Mouse (Mus musculus): Measurements from ENCODE around the gene 1700001C19Rik. TPM values are rescaled to one million over a fixed set of nuclear protein-coding genes. Genes with fewer than 3 reads are reported as not detected.

The 1700001C19Rik gene
- polyA plus RNA-seq, 1 experiment: not detected

GRCm38 (mm10) chr17:47399091-47399490 is 38.1 kb downstream of the 1700001C19Rik start:
- TF ChIP-seq POLR2A (IDR thresholded peaks at IDR 0.05; ENCODE audit: low read depth, low read length) (no peak), CTCF (IDR thresholded peaks at IDR 0.05; ENCODE audit: extremely low read depth, insufficient read depth, insufficient read length, insufficient replicate concordance) (no peak)
- 87% methylated on average over 8 of the region's 8 CpGs for WGBS

GRCm38 (mm10) chr17:47395376-47395913 is 41.7 kb downstream of the 1700001C19Rik start:
- peaks cover 12% of the 10 kb centered on the region for H3K4me1 ChIP-seq (ENCODE audit: control insufficient read depth, insufficient read depth, insufficient read length)
- no peaks in the 10 kb centered on the region for H3K27me3 ChIP-seq (ENCODE audit: control insufficient read depth, insufficient read depth, low read length)
- H3K36me3 ChIP-seq (ENCODE audit: control insufficient read depth, insufficient read depth, low read length): no peaks in the 10 kb centered on the region
- peak overlapping the region; percentile 33 for H3K4me3 ChIP-seq (ENCODE audit: extremely low read depth, insufficient read depth, insufficient read length)
- under 1% methylated on average over 19 of the region's 20 CpGs for WGBS
- no peak overlapping the region for H3K27ac ChIP-seq (ENCODE audit: insufficient read depth, low read length)
- peak; percentile 24 to 33 for DNase-seq (ENCODE audit: low read depth in 1 of 2, low spot score in 2 of 2)
- TF ChIP-seq POLR2A (IDR thresholded peaks at IDR 0.05; ENCODE audit: low read depth, low read length): no peak
- no peak for TF ChIP-seq CTCF (IDR thresholded peaks at IDR 0.05; ENCODE audit: extremely low read depth, insufficient read depth, insufficient read length, insufficient replicate concordance)

More at GRCm38 (mm10) chr17:47399091-47399490, 38.1 kb downstream of the 1700001C19Rik start:
- Histone ChIP-seq H3K27me3 (ENCODE audit: control insufficient read depth, insufficient read depth, low read length) (no peaks in the 10 kb centered on the region), H3K27ac (ENCODE audit: insufficient read depth, low read length) (no peak overlapping the region), H3K36me3 (ENCODE audit: control insufficient read depth, insufficient read depth, low read length) (no peaks in the 10 kb centered on the region), H3K4me3 (ENCODE audit: extremely low read depth, insufficient read depth, insufficient read length) (no peak overlapping the region), H3K4me1 (ENCODE audit: control insufficient read depth, insufficient read depth, insufficient read length) (peaks cover 12% of the 10 kb centered on the region)
- DNase-seq (ENCODE audit: low read depth in 1 of 2, low spot score in 2 of 2): no peak

- TF ChIP-seq POLR2A (IDR thresholded peaks at IDR 0.05; ENCODE audit: low read depth, low read length) (no peak), CTCF (IDR thresholded peaks at IDR 0.05; ENCODE audit: extremely low read depth, insufficient read depth, insufficient read length, insufficient replicate concordance) (no peak)
Observed at GRCm38 (mm10) chr17:47394223-47394869, 42.8 kb downstream of the 1700001C19Rik start.

GRCm38 (mm10) chr17:47386649-47387048 is 50.5 kb downstream of the 1700001C19Rik start:
- WGBS: 59% methylated on average over 4 of the region's 4 CpGs
- TF ChIP-seq CTCF (IDR thresholded peaks at IDR 0.05; ENCODE audit: extremely low read depth, insufficient read depth, insufficient read length, insufficient replicate concordance) (peak; percentile 54; the same call in 1 of the 2 replicates), POLR2A (IDR thresholded peaks at IDR 0.05; ENCODE audit: low read depth, low read length) (no peak)
- Histone ChIP-seq H3K36me3 (ENCODE audit: control insufficient read depth, insufficient read depth, low read length) (no peaks in the 10 kb centered on the region), H3K4me3 (ENCODE audit: extremely low read depth, insufficient read depth, insufficient read length) (no peak overlapping the region), H3K4me1 (ENCODE audit: control insufficient read depth, insufficient read depth, insufficient read length) (no peaks in the 10 kb centered on the region), H3K27ac (ENCODE audit: insufficient read depth, low read length) (no peak overlapping the region), H3K27me3 (ENCODE audit: control insufficient read depth, insufficient read depth, low read length) (no peaks in the 10 kb centered on the region)
- peak in 1 of 2 experiments; percentile 42 for DNase-seq (ENCODE audit: low read depth in 1 of 2, low spot score in 2 of 2)

More at GRCm38 (mm10) chr17:47394223-47394869, 42.8 kb downstream of the 1700001C19Rik start:
- Histone ChIP-seq H3K27me3 (ENCODE audit: control insufficient read depth, insufficient read depth, low read length) (no peaks in the 10 kb centered on the region), H3K4me3 (ENCODE audit: extremely low read depth, insufficient read depth, insufficient read length) (peak overlapping the region; percentile 32; the same call in 1 of the 2 replicates), H3K27ac (ENCODE audit: insufficient read depth, low read length) (no peak overlapping the region), H3K36me3 (ENCODE audit: control insufficient read depth, insufficient read depth, low read length) (no peaks in the 10 kb centered on the region), H3K4me1 (ENCODE audit: control insufficient read depth, insufficient read depth, insufficient read length) (peaks cover 12% of the 10 kb centered on the region)
- WGBS: 11% methylated on average over 24 of the region's 24 CpGs
- no peak for DNase-seq (ENCODE audit: low read depth in 1 of 2, low spot score in 2 of 2)

- no peak within 1 kb of the TSS for H3K4me3 ChIP-seq (ENCODE audit: extremely low read depth, insufficient read depth, insufficient read length)
- whole genome bisulfite sequencing: 76% methylated on average over 10 of the region's 10 CpGs
Observed at GRCm38 (mm10) chr17:47385145-47385544, 52.0 kb downstream of the 1700001C19Rik start, which contains the start of gene Guca1b. Guca1b (plus strand) TSS chr17:47385393.

GRCm38 (mm10) chr17:47384064-47384463 is 53.1 kb downstream of the 1700001C19Rik start:
- 91% methylated on average over 3 of the region's 3 CpGs for WGBS
- no peaks in the 10 kb centered on the region for H3K4me1 ChIP-seq (ENCODE audit: control insufficient read depth, insufficient read depth, insufficient read length)
- no peak for TF ChIP-seq CTCF (IDR thresholded peaks at IDR 0.05; ENCODE audit: extremely low read depth, insufficient read depth, insufficient read length, insufficient replicate concordance)
- TF ChIP-seq POLR2A (IDR thresholded peaks at IDR 0.05; ENCODE audit: low read depth, low read length): no peak
- H3K27ac ChIP-seq (ENCODE audit: insufficient read depth, low read length): no peak overlapping the region
- peaks cover 5% of the 10 kb centered on the region for H3K36me3 ChIP-seq (ENCODE audit: control insufficient read depth, insufficient read depth, low read length)
- DNase-seq (ENCODE audit: low read depth in 1 of 2, low spot score in 2 of 2): no peak
- no peak overlapping the region for H3K4me3 ChIP-seq (ENCODE audit: extremely low read depth, insufficient read depth, insufficient read length)
- no peaks in the 10 kb centered on the region for H3K27me3 ChIP-seq (ENCODE audit: control insufficient read depth, insufficient read depth, low read length)

More at GRCm38 (mm10) chr17:47385145-47385544, 52.0 kb downstream of the 1700001C19Rik start, which contains the start of gene Guca1b:
- H3K27ac ChIP-seq (ENCODE audit: insufficient read depth, low read length): no peak within 1 kb of the TSS
- no peak for DNase-seq (ENCODE audit: low read depth in 1 of 2, low spot score in 2 of 2)
- no peak for TF ChIP-seq POLR2A (IDR thresholded peaks at IDR 0.05; ENCODE audit: low read depth, low read length)
- no peaks in the 10 kb centered on the region for H3K4me1 ChIP-seq (ENCODE audit: control insufficient read depth, insufficient read depth, insufficient read length)
- H3K27me3 ChIP-seq (ENCODE audit: control insufficient read depth, insufficient read depth, low read length): no peaks in the 10 kb centered on the region
- H3K36me3 ChIP-seq (ENCODE audit: control insufficient read depth, insufficient read depth, low read length): no peaks in the 10 kb centered on the region

- 89% methylated on average over 4 of the region's 4 CpGs for WGBS
- H3K27ac ChIP-seq (ENCODE audit: insufficient read depth, low read length): no peak overlapping the region
- peaks cover 9% of the 10 kb centered on the region for H3K36me3 ChIP-seq (ENCODE audit: control insufficient read depth, insufficient read depth, low read length)
- H3K27me3 ChIP-seq (ENCODE audit: control insufficient read depth, insufficient read depth, low read length): no peaks in the 10 kb centered on the region
- TF ChIP-seq POLR2A (IDR thresholded peaks at IDR 0.05; ENCODE audit: low read depth, low read length) (no peak), CTCF (IDR thresholded peaks at IDR 0.05; ENCODE audit: extremely low read depth, insufficient read depth, insufficient read length, insufficient replicate concordance) (no peak)
- H3K4me3 ChIP-seq (ENCODE audit: extremely low read depth, insufficient read depth, insufficient read length): no peak overlapping the region
- H3K4me1 ChIP-seq (ENCODE audit: control insufficient read depth, insufficient read depth, insufficient read length): no peaks in the 10 kb centered on the region
- no peak for DNase-seq (ENCODE audit: low read depth in 1 of 2, low spot score in 2 of 2)
Observed at GRCm38 (mm10) chr17:47383266-47383665, 53.9 kb downstream of the 1700001C19Rik start.

All from spleen, adult 2 months (tissue).